In the genomic region with DNA sequence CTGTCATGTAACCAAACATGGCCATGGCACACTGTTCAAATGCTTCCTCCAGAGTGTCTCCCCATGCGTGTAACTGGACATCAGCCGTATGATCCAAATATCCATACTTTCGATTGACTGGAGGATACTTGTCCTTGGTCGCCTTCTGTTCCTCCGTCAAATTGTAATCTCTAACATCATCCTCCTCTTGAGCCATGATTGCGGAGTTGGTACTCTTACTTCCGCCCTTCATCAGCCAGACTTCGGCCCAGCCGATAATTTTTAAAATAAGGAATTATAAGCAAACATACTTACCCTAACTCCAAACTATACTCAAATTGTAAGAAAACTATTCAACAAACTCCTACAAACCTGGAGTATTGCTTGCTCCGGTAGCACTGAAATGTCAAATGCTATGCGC, we compare ENCODE assay signal across 7 mouse cellular contexts. TPM values are rescaled to one million over a fixed set of nuclear protein-coding genes. Genes with fewer than 3 reads are reported as not detected.
"Had no signal": no experiment of that assay in that cellular context is flagged by ENCODE, and none has a peak within 500 bp of the region (broad histone marks: within the 10 kb centered on the region; RNA-seq: fewer than 3 reads in every experiment).

No protein-coding gene starts in this region.

RNA-seq across cellular contexts. Expression of gene Fbxl13, which starts 31.1 kb away (rescaled TPM):
- total RNA-seq: gastrocnemius, adult 18-20 months; gastrocnemius, adult 8-10 months; heart, adult 18-20 months; heart, adult 8-10 months; heart, postnatal 25 days had no signal
- polyA plus RNA-seq: limb, embryonic 15.5 days; liver, adult 2 months had no signal
